Mouse (Mus musculus) spleen, adult 2 months (tissue): ENCODE results near the gene B4galnt2.

ENCODE experiments used
- CTCF ChIP-seq: fragments of 200-500 bp; IDR thresholded peaks from 2 replicates; pipeline ENCODE4 v1.5.1; 2011; ENCODE audit warnings: mild to moderate bottlenecking, inconsistent platforms; ENCODE audit not compliant: insufficient read depth, insufficient read length, insufficient replicate concordance; ENCODE audit errors: extremely low read depth
- POLR2A ChIP-seq: fragments of 200-500 bp; IDR thresholded peaks from 2 replicates; pipeline ENCODE4 v1.6.1; 2011; ENCODE audit warnings: low read depth, low read length, inconsistent platforms

DNA sequence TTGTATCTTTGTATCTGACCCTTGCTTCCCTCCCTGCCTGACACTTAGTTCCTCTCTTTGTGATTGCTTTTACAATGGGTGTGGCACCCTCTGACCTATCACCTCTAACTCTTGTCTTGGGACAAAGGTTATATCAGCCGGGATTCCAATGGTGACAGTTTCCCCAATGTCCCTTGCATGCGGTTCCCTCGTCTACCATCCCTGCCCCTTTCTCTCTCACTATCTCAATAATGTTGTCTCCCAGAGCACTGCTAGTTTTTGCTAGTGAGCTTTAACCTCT lies 87.6 kb downstream of the B4galnt2 start:
- TF ChIP-seq POLR2A (no peak), CTCF (no peak)
